Mouse (Mus musculus) lung, postnatal 0 days (tissue): ENCODE results near the gene Helq. TPM values are rescaled to one million over a fixed set of nuclear protein-coding genes. Genes with fewer than 3 reads are reported as not detected.

Experiments
- ATAC-seq: fragments of 200-750 bp; cut with Nextera tagmentation; 2 replicates; pipeline ENCODE4 v1.8.0; 2017; ENCODE audit warnings: moderate library complexity
- DNase-seq: peaks from one replicate; pipeline ENCODE4 v3.0.0-alpha.2; 2016; ENCODE audit warnings: low spot score
- H3K27ac ChIP-seq: fragments of 300-500 bp; sonication (generic); 2 replicates; pipeline ENCODE4 v1.5.1; 2014; ENCODE audit warnings: antibody characterized with exemption, mild to moderate bottlenecking, low read length, mixed read lengths
- H3K27me3 ChIP-seq: fragments of 300-500 bp; sonication (generic); replicated peaks from 2 replicates; pipeline ENCODE4 v1.6.1; 2014; ENCODE audit warnings: low read length, mixed read lengths; ENCODE audit not compliant: insufficient read depth
- H3K36me3 ChIP-seq: fragments of 300-500 bp; sonication (generic); 2 replicates; pipeline ENCODE4 v1.6.1; 2014; ENCODE audit warnings: low read length, mixed read lengths; ENCODE audit not compliant: insufficient read depth
- H3K4me1 ChIP-seq: fragments of 300-500 bp; sonication (generic); 2 replicates; pipeline ENCODE4 v1.6.1; 2014; ENCODE audit warnings: antibody characterized with exemption, low read depth, low read length, mixed read lengths; ENCODE audit not compliant: insufficient read depth
- H3K4me2 ChIP-seq: fragments of 300-500 bp; sonication (generic); replicated peaks from 2 replicates; pipeline ENCODE4 v1.6.1; 2014; ENCODE audit warnings: low read depth, mild to moderate bottlenecking, low read length, moderate library complexity, mixed read lengths
- H3K4me3 ChIP-seq: fragments of 300-500 bp; sonication (generic); 2 replicates; pipeline ENCODE4 v1.5.1; 2014; ENCODE audit warnings: low read depth, low read length
- H3K9ac ChIP-seq: fragments of 300-500 bp; sonication (generic); replicated peaks from 2 replicates; pipeline ENCODE4 v1.6.1; 2014; ENCODE audit warnings: low read depth, mild to moderate bottlenecking
- H3K9me3 ChIP-seq: fragments of 300-500 bp; sonication (generic); 2 replicates; pipeline ENCODE4 v1.6.1; 2016; ENCODE audit warnings: low read length, mixed read lengths
- CTCF ChIP-seq: IDR thresholded peaks from 2 replicates; pipeline ENCODE4 v1.5.1; 2016; ENCODE audit warnings: antibody characterized with exemption, mild to moderate bottlenecking
- EP300 ChIP-seq: IDR thresholded peaks from 2 replicates; pipeline ENCODE4 v1.6.1; 2016; ENCODE audit warnings: antibody characterized with exemption, mild to moderate bottlenecking, control low read depth
- WGBS: fragments of 180-500 bp; shearing (Covaris S2); extraction: QIAGEN DNeasy Blood & Tissue Kit; methylation state at CpG from one replicate; pipeline ENCODE4 v1.1.7; 2014; 5-methylcytosine and 5-hydroxymethylcytosine counted together
- polyA plus RNA-seq: library from polyadenylated mRNA; unstranded; fragments of >200 nt; fragmentation: Nextera tagmentation; extraction: Ambion mirVana; gene quantifications from 2 replicates; pipeline ENCODE4 v1.2.1, GENCODE M21; 2015

Helq gene
- polyA plus RNA-seq, 1 experiment from 2014 or later, result 6.8 TPM

GRCm38 (mm10) chr5:100750617-100751255, 47.7 kb downstream of the Helq start:
- no peaks in the 10 kb centered on the region for H3K36me3 ChIP-seq
- 73% methylated on average over 10 of the region's 10 CpGs for WGBS

DNA sequence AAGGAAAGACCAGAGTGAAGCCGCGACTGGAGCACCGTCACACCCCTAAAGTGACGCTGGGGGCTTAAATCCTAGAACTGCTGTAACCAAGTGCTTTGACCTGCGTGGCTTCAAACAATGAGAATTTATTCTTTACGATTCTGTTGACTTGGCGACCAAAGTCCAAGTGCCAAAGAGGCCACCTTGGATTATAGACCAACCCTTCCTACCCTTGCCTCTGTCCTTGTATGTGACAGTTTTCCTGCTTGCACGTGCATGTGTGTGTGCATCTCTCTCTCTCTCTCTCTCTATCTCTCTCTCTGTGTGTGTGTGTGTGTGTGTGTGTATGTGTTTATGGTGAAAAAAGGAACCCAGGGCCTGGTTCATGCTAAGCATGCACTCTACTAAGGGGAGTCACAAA, 59.6 kb downstream of the Helq start:
- Histone ChIP-seq H3K36me3 (no peaks in the 10 kb centered on the region), H3K4me3 (no peak overlapping the region), H3K9ac (no peak overlapping the region), H3K9me3 (no peaks in the 10 kb centered on the region), H3K27me3 (no peaks in the 10 kb centered on the region), H3K4me2 (no peak overlapping the region), H3K27ac (no peak overlapping the region), H3K4me1 (no peaks in the 10 kb centered on the region)
- no peak for TF ChIP-seq CTCF
- no peak for TF ChIP-seq EP300
- DNase-seq (no peak), ATAC-seq (no peak)
- 86% methylated on average over 8 of the region's 8 CpGs for WGBS

More at GRCm38 (mm10) chr5:100750617-100751255, 47.7 kb downstream of the Helq start:
- TF ChIP-seq CTCF, result no peak
- TF ChIP-seq EP300, result no peak
- H3K4me3 ChIP-seq, result no peak overlapping the region
- no peaks in the 10 kb centered on the region for H3K4me1 ChIP-seq
- peak; percentile 19 for DNase-seq
- H3K4me2 ChIP-seq, result no peak overlapping the region
- no peak for ATAC-seq
- H3K9ac ChIP-seq, result no peak overlapping the region
- no peaks in the 10 kb centered on the region for H3K27me3 ChIP-seq
- H3K27ac ChIP-seq, result no peak overlapping the region
- no peaks in the 10 kb centered on the region for H3K9me3 ChIP-seq

DNA sequence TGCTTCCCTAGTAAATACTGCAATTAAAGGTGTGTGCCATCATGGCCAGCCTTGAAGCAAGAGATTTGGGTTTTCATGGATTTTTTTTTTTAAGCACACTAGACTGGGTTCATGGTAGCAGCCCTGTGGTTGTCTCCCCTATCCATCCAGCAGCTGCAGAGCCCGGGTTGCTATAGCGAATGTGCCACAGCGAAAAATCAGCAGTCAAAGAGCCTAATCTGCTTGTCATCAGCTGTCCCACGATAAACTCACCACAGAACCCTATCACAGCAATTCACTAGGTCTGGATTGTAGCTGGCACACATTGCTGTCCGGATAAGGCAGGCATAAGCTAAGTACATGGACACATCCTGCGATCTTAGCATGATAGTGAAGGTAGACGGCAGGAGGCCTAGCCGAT, 61.5 kb downstream of the Helq start:
- ATAC-seq (no peak), DNase-seq (no peak)
- no peak overlapping the region for H3K9ac ChIP-seq
- no peak overlapping the region for H3K4me3 ChIP-seq
- H3K4me1 ChIP-seq, result no peaks in the 10 kb centered on the region
- TF ChIP-seq CTCF (no peak), EP300 (no peak)
- H3K36me3 ChIP-seq, result no peaks in the 10 kb centered on the region
- no peak overlapping the region for H3K27ac ChIP-seq
- H3K4me2 ChIP-seq, result no peak overlapping the region
- 74% methylated on average over 8 of the region's 8 CpGs for WGBS
- no peaks in the 10 kb centered on the region for H3K9me3 ChIP-seq
- H3K27me3 ChIP-seq, result no peaks in the 10 kb centered on the region

GRCm38 (mm10) chr5:100734535-100734934, 63.9 kb downstream of the Helq start:
- no peak for DNase-seq
- TF ChIP-seq CTCF (no peak), EP300 (no peak)
- H3K4me1 ChIP-seq, result no peaks in the 10 kb centered on the region
- H3K4me3 ChIP-seq, result no peak overlapping the region
- 66% methylated on average over 4 of the region's 4 CpGs for WGBS
- H3K27me3 ChIP-seq, result no peaks in the 10 kb centered on the region
- H3K9ac ChIP-seq, result no peak overlapping the region
- ATAC-seq, result no peak
- no peak overlapping the region for H3K27ac ChIP-seq
- H3K9me3 ChIP-seq, result no peaks in the 10 kb centered on the region
- no peaks in the 10 kb centered on the region for H3K36me3 ChIP-seq
- H3K4me2 ChIP-seq, result no peak overlapping the region

GRCm38 (mm10) chr5:100728757-100729156, 69.6 kb downstream of the Helq start:
- DNase-seq, result no peak
- no peak overlapping the region for H3K9ac ChIP-seq
- no peaks in the 10 kb centered on the region for H3K4me1 ChIP-seq
- H3K9me3 ChIP-seq, result no peaks in the 10 kb centered on the region
- TF ChIP-seq CTCF (no peak), EP300 (no peak)
- no peak overlapping the region for H3K27ac ChIP-seq
- no peaks in the 10 kb centered on the region for H3K36me3 ChIP-seq
- no peaks in the 10 kb centered on the region for H3K27me3 ChIP-seq
- ATAC-seq, result no peak
- 68% methylated on average over 13 of the region's 13 CpGs for WGBS
- H3K4me2 ChIP-seq, result no peak overlapping the region
- no peak overlapping the region for H3K4me3 ChIP-seq

DNA sequence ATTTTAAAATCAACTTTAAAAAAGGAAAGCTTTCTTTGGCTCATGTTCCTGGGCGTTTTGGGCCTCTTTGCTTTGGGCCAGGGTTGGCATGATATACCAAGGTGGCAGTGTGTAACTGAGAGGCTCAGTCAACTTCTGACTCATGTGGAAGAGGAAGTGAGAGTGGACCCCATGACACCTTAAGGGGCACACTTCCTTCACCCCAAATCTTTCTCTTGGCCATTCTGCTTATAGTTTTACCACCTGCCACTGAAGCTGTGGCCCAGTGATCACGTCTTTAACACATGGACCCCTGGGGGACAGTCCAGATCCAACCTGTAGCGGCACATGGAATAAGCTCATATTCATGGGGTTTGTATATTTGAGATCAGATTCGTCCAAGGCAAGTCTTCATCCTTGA, 72.4 kb downstream of the Helq start:
- DNase-seq (no peak), ATAC-seq (no peak)
- Histone ChIP-seq H3K9me3 (no peaks in the 10 kb centered on the region), H3K9ac (no peak overlapping the region), H3K27ac (no peak overlapping the region), H3K4me2 (no peak overlapping the region), H3K36me3 (no peaks in the 10 kb centered on the region), H3K4me1 (no peaks in the 10 kb centered on the region), H3K27me3 (no peaks in the 10 kb centered on the region), H3K4me3 (no peak overlapping the region)
- TF ChIP-seq EP300, result no peak
- TF ChIP-seq CTCF, result no peak
- WGBS, result 68% methylated on average over 4 of the region's 4 CpGs
